ENCODE assay signal across 12 mouse cellular contexts in genomic region chr15:64532260-64533120, GRCm38 (mm10).
DNase-seq lines count a peak whose midpoint lies in the region; ATAC-seq lines count a peak whose summit lies in the region.
"Had no signal": no experiment of that assay in that cellular context is flagged by ENCODE, and none has a peak within 500 bp of the region (broad histone marks: within the 10 kb centered on the region; RNA-seq: fewer than 3 reads in every experiment).

No protein-coding gene starts in this region.

- peaks cover 16% of the 10 kb centered on the region for H3K4me1 ChIP-seq in heart, embryonic 15.5 days (replicated peaks)

- no peak overlapping the region for H3K4me3 ChIP-seq in heart, embryonic 15.5 days
- H3K4me3 ChIP-seq: erythroblast, embryonic 14.5 days had no signal

- no peaks in the 10 kb centered on the region for H3K9me3 ChIP-seq in heart, embryonic 15.5 days (replicated peaks)

- no peak overlapping the region for H3K4me2 ChIP-seq in heart, embryonic 15.5 days
- H3K4me2 ChIP-seq: liver, embryonic 11.5 days had no signal

- peak overlapping the region; percentile 44 for H3K27ac ChIP-seq in heart, embryonic 15.5 days

- H3K27me3 ChIP-seq in heart, embryonic 15.5 days, result no peaks in the 10 kb centered on the region

- intact Hi-C loops in heart, postnatal 25 days (cut with DNase I), result loop anchor here (5.0 kb wide), 1 partner anchor 95 kb away; no protein-coding TSS in a partner anchor

- WGBS in heart, embryonic 15.5 days, result 25% methylated on average over 6 of the region's 6 CpGs

- no peak overlapping the region for H3K9ac ChIP-seq in heart, embryonic 15.5 days

- DNase-seq in heart, adult 18-20 months, result peak; percentile 45 to 51
- DNase-seq in heart, postnatal 25 days (ENCODE audit: low spot score), result no peak
- DNase-seq in brain, adult 2 months (ENCODE audit: low read depth, low spot score), result peak; percentile 46
- no peak for DNase-seq in kidney, postnatal 10 days
- no peak for DNase-seq in kidney, postnatal 25 days
- DNase-seq: cerebellum, adult 11-12 months; thymus, adult 18-20 months had no signal

- peak; percentile 55; the same call in 1 of the 2 replicates for ATAC-seq in heart, embryonic 15.5 days (replicated peaks; ENCODE audit: insufficient number of reproducible peaks, insufficient read depth, low FRiP score, low read depth)
- no peak for ATAC-seq in megakaryocyte progenitor cell, adult 5-6 weeks (replicated peaks; ENCODE audit: poor library complexity)
- ATAC-seq: lung, postnatal 0 days had no signal

- H3K36me3 ChIP-seq in heart, embryonic 15.5 days, result no peaks in the 10 kb centered on the region

Comparison
In these comparisons a context has a peak if more than half of its experiments do, and no peak if none do; other contexts are left out.
1. DNase-seq: peak in heart, adult 18-20 months (2 of 2) and brain, adult 2 months (single experiment); none in heart, postnatal 25 days (single experiment), kidney, postnatal 10 days (single experiment) and kidney, postnatal 25 days (0 of 2).